Mouse (Mus musculus) CH12.LX (cell line): Measurements from ENCODE around the gene Neb. TPM values are rescaled to one million over a fixed set of nuclear protein-coding genes. Genes with fewer than 3 reads are reported as not detected.

ENCODE experiments used
- DNase-seq: peaks from one replicate; pipeline ENCODE4 v3.0.0-alpha.2; 2013; ENCODE audit errors: extremely low read depth
- H3K27ac ChIP-seq: 2 replicates; pipeline ENCODE4 v1.5.1; 2012; ENCODE audit warnings: low read depth, mild to moderate bottlenecking, control low read depth, moderate library complexity; ENCODE audit not compliant: insufficient read depth
- H3K27me3 ChIP-seq: replicated peaks from 2 replicates; pipeline ENCODE3; 2012; ENCODE audit warnings: inconsistent platforms
- H3K36me3 ChIP-seq, 2 experiments: replicated peaks in 1 of 2; 2 replicates each; pipeline versions ENCODE3 to v1.6.1; 2012; ENCODE audit warnings: inconsistent platforms in 1 of 2, low read length in 1 of 2, mild to moderate bottlenecking in 1 of 2, mixed read lengths in 1 of 2, moderate library complexity in 1 of 2; ENCODE audit not compliant: control insufficient read depth in 1 of 2, insufficient read depth in 1 of 2
- H3K4me1 ChIP-seq, 2 experiments: 2 replicates each; pipeline ENCODE4 v1.6.1; 2012; ENCODE audit warnings: inconsistent platforms in 1 of 2, moderate library complexity in 1 of 2; ENCODE audit not compliant: insufficient read depth in 2 of 2, control insufficient read depth in 1 of 2
- H3K4me2 ChIP-seq: 2 replicates; pipeline ENCODE4 v1.6.1; 2012; ENCODE audit warnings: low read depth, mild to moderate bottlenecking, control low read depth; ENCODE audit not compliant: poor library complexity, insufficient read depth, severe bottlenecking
- H3K4me3 ChIP-seq, 3 experiments: fragments of 150-350 bp in 1 of 3; sonication (generic) in 1 of 3; replicated peaks in 1 of 3; 2 replicates each; pipeline versions ENCODE3 to v1.5.1; 2011 to 2012; ENCODE audit warnings: low read depth in 2 of 3, low read length in 2 of 3, mild to moderate bottlenecking in 2 of 3, moderate library complexity in 2 of 3, control low read depth in 1 of 3, improper control_type of control experiment in 1 of 3, inconsistent platforms in 1 of 3, mixed read lengths in 1 of 3; ENCODE audit not compliant: poor library complexity in 1 of 3
- H3K79me2 ChIP-seq: replicated peaks from 2 replicates; pipeline ENCODE4 v1.6.1; 2012; ENCODE audit warnings: mild to moderate bottlenecking, moderate library complexity; ENCODE audit not compliant: control insufficient read depth, poor library complexity, insufficient read depth, severe bottlenecking; ENCODE audit errors: extremely low read depth
- H3K9ac ChIP-seq: 2 replicates; pipeline ENCODE4 v1.6.1; 2012; ENCODE audit warnings: low read depth, mild to moderate bottlenecking, control low read depth, moderate library complexity; ENCODE audit not compliant: insufficient read depth
- H3K9me3 ChIP-seq: replicated peaks from 2 replicates; pipeline ENCODE3; 2012; ENCODE audit warnings: low read length, inconsistent platforms, mixed read lengths
- CHD1 ChIP-seq: IDR thresholded peaks from 2 replicates; pipeline ENCODE4 v1.6.1; 2012; ENCODE audit warnings: low read depth, low read length, improper control_type of control experiment, inconsistent platforms
- CHD2 ChIP-seq: IDR thresholded peaks from 2 replicates; pipeline ENCODE4 v1.6.1; 2011; ENCODE audit warnings: low read length, improper control_type of control experiment
- E2F4 ChIP-seq: IDR thresholded peaks from 2 replicates; pipeline ENCODE4 v1.6.1; 2011; ENCODE audit warnings: low read depth, low read length, improper control_type of control experiment; ENCODE audit not compliant: insufficient replicate concordance
- ELF1 ChIP-seq: IDR thresholded peaks from 2 replicates; pipeline ENCODE4 v1.6.1; 2014; ENCODE audit warnings: low read depth, mild to moderate bottlenecking, inconsistent platforms, low read length, improper control_type of control experiment
- ETS1 ChIP-seq: conservative IDR thresholded peaks from 2 replicates; pipeline ENCODE4 v1.6.1; 2012; ENCODE audit warnings: low read depth, mild to moderate bottlenecking, inconsistent platforms, low read length, improper control_type of control experiment, moderate library complexity
- GABPA ChIP-seq: IDR thresholded peaks from 2 replicates; pipeline ENCODE4 v1.6.1; 2012; ENCODE audit warnings: low read depth, low read length, improper control_type of control experiment, inconsistent platforms; ENCODE audit not compliant: insufficient replicate concordance
- IRF4 ChIP-seq: IDR thresholded peaks from 2 replicates; pipeline ENCODE4 v1.6.1; 2014; ENCODE audit warnings: low read depth, mild to moderate bottlenecking, inconsistent platforms, low read length, improper control_type of control experiment
- JUND ChIP-seq: conservative IDR thresholded peaks from 2 replicates; pipeline ENCODE4 v1.6.1; 2011; ENCODE audit warnings: low read depth, low read length, improper control_type of control experiment
- MAFK ChIP-seq: IDR thresholded peaks from 2 replicates; pipeline ENCODE4 v1.6.1; 2011; ENCODE audit warnings: low read length, improper control_type of control experiment; ENCODE audit not compliant: insufficient replicate concordance
- MAX ChIP-seq: IDR thresholded peaks from 2 replicates; pipeline ENCODE4 v1.6.1; 2011; ENCODE audit warnings: low read length, improper control_type of control experiment
- MEF2A ChIP-seq: IDR thresholded peaks from 2 replicates; pipeline ENCODE4 v1.6.1; 2014; ENCODE audit warnings: low read depth, mild to moderate bottlenecking, inconsistent platforms, low read length, improper control_type of control experiment, borderline replicate concordance
- MXI1 ChIP-seq: IDR thresholded peaks from 2 replicates; pipeline ENCODE4 v1.6.1; 2011; ENCODE audit warnings: mild to moderate bottlenecking, low read depth, low read length, improper control_type of control experiment
- NELFE ChIP-seq: IDR thresholded peaks from 2 replicates; pipeline ENCODE4 v1.6.1; 2011; ENCODE audit warnings: low read depth, low read length, improper control_type of control experiment
- PAX5 ChIP-seq: IDR thresholded peaks from 2 replicates; pipeline ENCODE4 v1.6.1; 2012; ENCODE audit warnings: low read length, inconsistent platforms, mixed read lengths
- RAD21 ChIP-seq: IDR thresholded peaks from 2 replicates; pipeline ENCODE4 v1.6.1; 2011; ENCODE audit warnings: low read depth, mild to moderate bottlenecking, low read length, improper control_type of control experiment, moderate library complexity
- RCOR1 ChIP-seq: conservative IDR thresholded peaks from 2 replicates; pipeline ENCODE4 v1.6.1; 2012; ENCODE audit warnings: low read depth, mild to moderate bottlenecking, inconsistent platforms, low read length, improper control_type of control experiment
- SIN3A ChIP-seq: IDR thresholded peaks from 2 replicates; pipeline ENCODE4 v1.6.1; 2012; ENCODE audit warnings: low read length, improper control_type of control experiment, inconsistent platforms
- TBP ChIP-seq: conservative IDR thresholded peaks from 2 replicates; pipeline ENCODE4 v1.6.1; 2011; ENCODE audit warnings: low read depth, low read length, improper control_type of control experiment
- UBTF ChIP-seq: IDR thresholded peaks from 2 replicates; pipeline ENCODE4 v1.6.1; 2012; ENCODE audit warnings: low read depth, mild to moderate bottlenecking, inconsistent platforms, low read length, improper control_type of control experiment, moderate library complexity
- USF1 ChIP-seq: IDR thresholded peaks from 2 replicates; pipeline ENCODE4 v1.6.1; 2014; ENCODE audit warnings: low read depth, mild to moderate bottlenecking, inconsistent platforms, low read length, improper control_type of control experiment
- USF2 ChIP-seq: conservative IDR thresholded peaks from 2 replicates; pipeline ENCODE4 v1.6.1; 2011; ENCODE audit warnings: low read depth, low read length, improper control_type of control experiment
- ZC3H11A ChIP-seq: IDR thresholded peaks from 2 replicates; pipeline ENCODE4 v1.6.1; 2012; ENCODE audit warnings: low read depth, mild to moderate bottlenecking, inconsistent platforms, low read length, improper control_type of control experiment
- ZMIZ1 ChIP-seq: IDR thresholded peaks from 2 replicates; pipeline ENCODE4 v1.6.1; 2012; ENCODE audit warnings: low read depth, mild to moderate bottlenecking, inconsistent platforms, low read length, improper control_type of control experiment
- ZNF384 ChIP-seq: IDR thresholded peaks from 2 replicates; pipeline ENCODE4 v1.6.1; 2012; ENCODE audit warnings: low read depth, low read length, improper control_type of control experiment, inconsistent platforms
- dilution Hi-C: fragments of 300-500 bp; cut with MboI; formaldehyde crosslinking; loops from 2 replicates; pipeline ENCODE4 v1.14.3; 2020; ENCODE audit warnings: low sequenced_read_pairs; ENCODE audit not compliant: extremely low pct_unique_long_range_greater_than_20kb, extremely low pct_ligation_motif_present
- in situ Hi-C: fragments of 300-500 bp; cut with MboI; formaldehyde crosslinking; loops from 3 replicates; pipeline ENCODE4 v1.14.3; 2019; ENCODE audit warnings: low sequenced_read_pairs, low pct_ligation_motif_present, low pct_unique_long_range_greater_than_20kb, mixed read lengths
- polyA plus RNA-seq: library from polyadenylated mRNA; unstranded; fragments of >175 nt; gene quantifications from 2 replicates; pipeline ENCODE4 v1.2.1, GENCODE M21; 2012; ENCODE audit warnings: low read depth; ENCODE audit not compliant: insufficient read length
- total RNA-seq, 2 experiments: library from RNA; depleted of rRNA; stranded (reverse); fragments of 300-350 nt in 1 of 2; fragments of >200 nt in 1 of 2; gene quantifications; 2 replicates each; pipeline ENCODE4 v1.2.3; 2012 to 2014

Gene Neb
- total and polyA plus RNA-seq, 3 experiments, result 1.5 to 1.8 (median 1.7) TPM

GRCm38 (mm10) chr2:52426041-52426440, 47.8 kb upstream of the Neb start:
- Histone ChIP-seq H3K4me1 (peaks cover 10 to 58% of the 10 kb centered on the region in 2 experiments), H3K27me3 (peaks cover 3% of the 10 kb centered on the region), H3K36me3 (no peaks in the 10 kb centered on the region), H3K9ac (no peak overlapping the region), H3K4me2 (no peak overlapping the region), H3K27ac (no peak overlapping the region), H3K9me3 (no peaks in the 10 kb centered on the region), H3K79me2 (peaks cover 34% of the 10 kb centered on the region), H3K4me3 (no peak overlapping the region)
- in situ Hi-C loops (no loop called here), dilution Hi-C loops (no loop called here)
- DNase-seq, result no peak
- TF ChIP-seq ZNF384 (no peak), ZMIZ1 (no peak), IRF4 (no peak), ELF1 (no peak), PAX5 (no peak), GABPA (no peak), JUND (no peak), UBTF (no peak), NELFE (no peak), ZC3H11A (no peak), MAX (no peak), CHD1 (no peak), RAD21 (no peak), E2F4 (no peak), MXI1 (no peak), ETS1 (no peak), USF1 (no peak), MEF2A (no peak), MAFK (no peak)

- Histone ChIP-seq H3K79me2 (peaks cover 39% of the 10 kb centered on the region), H3K4me1 (peaks cover 11 to 61% of the 10 kb centered on the region in 2 experiments), H3K4me2 (peak overlapping the region; percentile 100), H3K4me3 (peak overlapping the region; percentile 39 to 91 (median 62)), H3K27me3 (peaks cover 3% of the 10 kb centered on the region), H3K9me3 (no peaks in the 10 kb centered on the region), H3K9ac (peak overlapping the region; percentile 75), H3K27ac (no peak overlapping the region), H3K36me3 (no peaks in the 10 kb centered on the region)
- TF ChIP-seq MAX (no peak), RCOR1 (no peak), E2F4 (no peak), SIN3A (no peak), TBP (no peak), IRF4 (peak; percentile 41; the same call in 1 of the 2 replicates), CHD2 (peak; percentile 55), PAX5 (no peak), USF2 (no peak)
- dilution Hi-C loops (no loop called here), in situ Hi-C loops (no loop called here)
- DNase-seq, result no peak
Measured at GRCm38 (mm10) chr2:52425523-52425795, 47.2 kb upstream of the Neb start.
